ENCODE assay signal across 9 mouse cellular contexts in the genomic region with DNA sequence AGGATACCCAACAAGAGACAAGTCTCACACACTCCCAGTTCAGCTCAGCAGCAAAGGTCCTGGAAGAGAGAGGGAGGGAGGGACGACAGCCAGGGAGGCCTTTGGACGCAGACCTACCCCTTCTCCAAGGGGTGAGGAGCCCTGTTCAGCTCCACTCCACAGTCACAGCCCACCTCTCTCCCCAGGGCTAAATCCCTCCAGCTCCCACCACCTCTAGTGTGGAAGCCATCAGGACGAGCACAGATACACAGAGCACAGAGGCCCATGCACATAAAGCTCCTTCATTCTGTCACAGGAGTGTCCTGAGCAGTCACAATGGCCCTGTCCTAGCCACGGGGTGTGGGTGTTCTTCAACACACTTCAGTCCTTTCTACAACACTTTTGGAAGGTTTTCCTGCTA.
DNase-seq lines count a peak whose midpoint lies in the region; ATAC-seq and TF ChIP-seq lines count a peak whose summit lies in the region.
"Had no signal": no experiment of that assay in that cellular context is flagged by ENCODE, and none has a peak within 500 bp of the region (broad histone marks: within the 10 kb centered on the region; RNA-seq: fewer than 3 reads in every experiment).

No protein-coding gene starts in this region.

- no peak for DNase-seq in heart, postnatal 25 days (ENCODE audit: low spot score)
- DNase-seq in MEL (ENCODE audit: low read depth, low spot score): no peak
- DNase-seq in left cerebral cortex, postnatal 10 days (ENCODE audit: extremely low spot score in 1 of 2, low spot score in 2 of 2): no peak
- DNase-seq in left cerebral cortex, postnatal 36 days (ENCODE audit: low spot score in 2 of 2): no peak
- no peak for DNase-seq in T-cell, adult 2 months (ENCODE audit: low spot score)
- DNase-seq: spleen, adult 18-20 months had no signal

- H3K79me2 ChIP-seq in MEL (ENCODE audit: control insufficient read depth, insufficient read depth, low read length, poor library complexity) (no peaks in the 10 kb centered on the region; the same call in 1 of the 2 replicates), macrophage (ENCODE audit: inconsistent target) (peaks cover 87% of the 10 kb centered on the region)

- intact Hi-C loops in heart, postnatal 25 days (cut with DNase I): loop anchor here (2.0 kb wide), 1 partner anchor 15 kb away; no protein-coding TSS in a partner anchor
- intact Hi-C loops in left cerebral cortex, postnatal 10 days (cut with DNase I): loop anchor here (5.0 kb wide), 1 partner anchor 41 kb away; no protein-coding TSS in a partner anchor
- intact Hi-C loops in left cerebral cortex, postnatal 36 days (cut with DNase I): loop anchor here (5.0 kb wide), 1 partner anchor 41 kb away; no protein-coding TSS in a partner anchor

- WGBS in heart, embryonic 12.5 days: 32% methylated on average over 4 of the region's 4 CpGs
- WGBS in hindbrain, embryonic 12.5 days: 28% methylated on average over 4 of the region's 4 CpGs
- 50% methylated on average over 2 of the region's 4 CpGs for WGBS in macrophage (ENCODE audit: missing documents)

- peaks cover 93% of the 10 kb centered on the region for H3K4me1 ChIP-seq in heart, embryonic 12.5 days (replicated peaks)
- H3K4me1 ChIP-seq in MEL (ENCODE audit: control insufficient read depth in 1 of 2, insufficient read depth in 2 of 2, low read length in 2 of 2): peaks cover 2 to 13% of the 10 kb centered on the region in 2 experiments
- H3K4me1 ChIP-seq in hindbrain, embryonic 12.5 days: peaks cover 86% of the 10 kb centered on the region

- H3K4me3 ChIP-seq in heart, embryonic 12.5 days: no peak overlapping the region
- H3K4me3 ChIP-seq in MEL (ENCODE audit: control insufficient read depth in 1 of 2, insufficient read depth in 1 of 2, low read depth in 2 of 2, low read length in 2 of 2): no peak overlapping the region
- no peak overlapping the region for H3K4me3 ChIP-seq in hindbrain, embryonic 12.5 days
- H3K4me3 ChIP-seq in macrophage (ENCODE audit: inconsistent target): no peak overlapping the region

- H3K36me3 ChIP-seq in heart, embryonic 12.5 days: peaks cover 11% of the 10 kb centered on the region; the same call in 1 of the 2 replicates
- H3K36me3 ChIP-seq in MEL (ENCODE audit: control insufficient read depth in 1 of 2, insufficient read depth in 2 of 2, low read length in 2 of 2): peaks cover 0 to 5% of the 10 kb centered on the region in 2 experiments; a peak in 2 of 4 replicates
- no peaks in the 10 kb centered on the region for H3K36me3 ChIP-seq in hindbrain, embryonic 12.5 days
- no peaks in the 10 kb centered on the region for H3K36me3 ChIP-seq in macrophage (ENCODE audit: inconsistent target)

- no peaks in the 10 kb centered on the region for H3K9me3 ChIP-seq in heart, embryonic 12.5 days (replicated peaks)
- H3K9me3 ChIP-seq in MEL (replicated peaks; ENCODE audit: insufficient read depth, low read length): no peaks in the 10 kb centered on the region
- H3K9me3 ChIP-seq in hindbrain, embryonic 12.5 days (replicated peaks): no peaks in the 10 kb centered on the region

- no peak for TF ChIP-seq RAD21 in MEL (IDR thresholded peaks at IDR 0.05; ENCODE audit: low read depth, low read length)

- peak overlapping the region; percentile 84 for H3K9ac ChIP-seq in heart, embryonic 12.5 days
- H3K9ac ChIP-seq in MEL (ENCODE audit: control insufficient read depth, low read depth, low read length, poor library complexity, severe bottlenecking): no peak overlapping the region
- 0 out of 2 replicates have a peak overlapping the region, but pooled peaks have one; percentile 47 for H3K9ac ChIP-seq in hindbrain, embryonic 12.5 days

- H3K4me2 ChIP-seq in heart, embryonic 12.5 days: peak overlapping the region; percentile 12; the same call in 1 of the 2 replicates
- no peak overlapping the region for H3K4me2 ChIP-seq in hindbrain, embryonic 12.5 days (replicated peaks)

- TF ChIP-seq POLR2A in MEL (IDR thresholded peaks at IDR 0.05; ENCODE audit: control insufficient read depth in 1 of 2, insufficient read depth in 1 of 2, low read depth in 1 of 2, low read length in 2 of 2, poor library complexity in 1 of 2): no peak

- H3K27me3 ChIP-seq in heart, embryonic 12.5 days (replicated peaks): no peaks in the 10 kb centered on the region
- H3K27me3 ChIP-seq in MEL (ENCODE audit: control insufficient read depth in 1 of 2, insufficient read depth in 2 of 2, low read length in 2 of 2): no peaks in the 10 kb centered on the region
- H3K27me3 ChIP-seq in hindbrain, embryonic 12.5 days: no peaks in the 10 kb centered on the region

- H3K27ac ChIP-seq in heart, embryonic 12.5 days (ENCODE audit: poor library complexity, severe bottlenecking): peak overlapping the region; percentile 98
- peak overlapping the region; percentile 91 for H3K27ac ChIP-seq in MEL (ENCODE audit: control insufficient read depth, low read depth, low read length)
- peak overlapping the region; percentile 94 for H3K27ac ChIP-seq in hindbrain, embryonic 12.5 days
- H3K27ac ChIP-seq in macrophage: peak overlapping the region; percentile 91

- no peak for TF ChIP-seq EP300 in MEL (IDR thresholded peaks at IDR 0.05; ENCODE audit: low read depth in 1 of 2, low read length in 2 of 2)

- no peak for ATAC-seq in heart, embryonic 12.5 days (ENCODE audit: insufficient number of reproducible peaks, low FRiP score)
- ATAC-seq in hindbrain, embryonic 12.5 days (ENCODE audit: low FRiP score): no peak

- TF ChIP-seq CTCF in MEL (IDR thresholded peaks at IDR 0.05 in 2 of 3, conservative IDR thresholded peaks at IDR 0.05 in 1 of 3; ENCODE audit: control insufficient read depth in 1 of 3, insufficient read depth in 1 of 3, low read depth in 2 of 3, low read length in 3 of 3, poor library complexity in 1 of 3, severe bottlenecking in 1 of 3): no peak

TF ChIP-seq in MEL, 35 proteins besides CTCF, POLR2A, EP300 and RAD21:
- TF ChIP-seq BHLHE40 (IDR thresholded peaks at IDR 0.05; ENCODE audit: borderline replicate concordance, low read depth, low read length) (no peak), UBTF (IDR thresholded peaks at IDR 0.05; ENCODE audit: borderline replicate concordance, insufficient read depth, low read depth, low read length) (no peak), NRF1 (IDR thresholded peaks at IDR 0.05; ENCODE audit: insufficient read depth, low read depth, low read length, poor library complexity, severe bottlenecking) (no peak), HCFC1 (IDR thresholded peaks at IDR 0.05; ENCODE audit: low read depth, low read length) (no peak), MEF2A (IDR thresholded peaks at IDR 0.05; ENCODE audit: extremely low read depth, insufficient replicate concordance, low read depth, low read length, poor library complexity, severe bottlenecking) (no peak), MAX (IDR thresholded peaks at IDR 0.05; ENCODE audit: low read length) (no peak), NELFE (IDR thresholded peaks at IDR 0.05; ENCODE audit: low read depth, low read length) (no peak), E2F4 (IDR thresholded peaks at IDR 0.05; ENCODE audit: borderline replicate concordance, low read depth, low read length) (no peak), MAFK (IDR thresholded peaks at IDR 0.05; ENCODE audit: borderline replicate concordance, low read depth, low read length) (no peak), MYB (IDR thresholded peaks at IDR 0.05; ENCODE audit: low read depth, low read length) (no peak), KAT2A (conservative IDR thresholded peaks at IDR 0.05; ENCODE audit: low read depth, low read length) (no peak), TCF12 (IDR thresholded peaks at IDR 0.05; ENCODE audit: low read depth, low read length) (no peak), MYC (IDR thresholded peaks at IDR 0.05; ENCODE audit: low read depth, low read length) (no peak), GABPA (IDR thresholded peaks at IDR 0.05; ENCODE audit: low read depth, low read length) (no peak), USF2 (IDR thresholded peaks at IDR 0.05; ENCODE audit: borderline replicate concordance in 1 of 2, insufficient read depth in 1 of 2, low read depth in 1 of 2, low read length in 2 of 2) (no peak), POLR2AphosphoS5 (IDR thresholded peaks at IDR 0.05; ENCODE audit: borderline replicate concordance, low read depth, low read length) (no peak), GATA1 (IDR thresholded peaks at IDR 0.05; ENCODE audit: low read depth, low read length) (no peak), MXI1 (IDR thresholded peaks at IDR 0.05; ENCODE audit: low read depth, low read length) (no peak)
